In the genomic region with DNA sequence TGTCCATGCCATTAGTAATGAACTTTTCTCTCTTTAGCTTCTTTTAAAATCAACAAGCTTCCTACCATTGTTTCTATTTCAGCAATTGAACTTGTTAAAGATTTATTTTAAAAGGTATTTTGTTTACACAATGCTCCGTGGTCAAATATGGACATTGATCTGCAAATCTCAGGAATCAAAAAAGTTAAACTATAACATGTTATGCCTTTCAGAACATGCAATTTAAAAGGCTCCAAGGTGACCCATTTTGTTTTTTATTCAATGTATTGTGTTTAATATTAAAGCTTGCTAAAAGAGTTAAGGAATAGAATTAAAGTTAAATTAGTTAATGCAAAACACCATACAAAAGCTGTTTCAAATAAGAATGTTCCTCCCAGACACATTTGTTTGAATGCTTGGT, we compare ENCODE assay signal across 19 mouse cellular contexts. TPM values are rescaled to one million over a fixed set of nuclear protein-coding genes. Genes with fewer than 3 reads are reported as not detected.
A peak's percentile ranks its signal among the peaks of the same experiment; 100 is the strongest.
DNase-seq lines count a peak whose midpoint lies in the region; ATAC-seq and TF ChIP-seq lines count a peak whose summit lies in the region.
"Not testable (repeated sequence)": the region's sequence is repeated elsewhere in the genome, so short reads cannot be mapped to it uniquely, and the experiment has no call there.
"Had no signal": no experiment of that assay in that cellular context is flagged by ENCODE, and none has a peak within 500 bp of the region (broad histone marks: within the 10 kb centered on the region; RNA-seq: fewer than 3 reads in every experiment).

No protein-coding gene starts in this region.

- DNase-seq in kidney, adult 2 months, result peak; percentile 51
- DNase-seq in kidney, adult 9 months, result peak; percentile 38
- DNase-seq in liver, adult 2 months (ENCODE audit: extremely low read depth, low read depth, low spot score), result peak; percentile 73
- DNase-seq in liver, postnatal 0 days, result not testable (repeated sequence)

- 25% methylated on average over 1 of the region's 1 CpGs for whole genome bisulfite sequencing in kidney, adult 2 months
- 16% methylated on average over 1 of the region's 1 CpGs for WGBS in liver, adult 2 months
- 41% methylated on average over 1 of the region's 1 CpGs for WGBS in liver, embryonic 16.5 days (ENCODE audit: insufficient replicate concordance)
- WGBS in liver, postnatal 0 days (ENCODE audit: insufficient replicate concordance), result 22% methylated on average over 1 of the region's 1 CpGs

- H3K27ac ChIP-seq in kidney, adult 2 months (ENCODE audit: insufficient read depth, low read depth, low read length); liver, adult 2 months (replicated peaks; ENCODE audit: insufficient read depth, low read depth, low read length); liver, embryonic 16.5 days (ENCODE audit: low read length); liver, postnatal 0 days (ENCODE audit: low read depth): not testable (repeated sequence)

- not testable (repeated sequence) for TF ChIP-seq CTCF in kidney, adult 2 months (conservative IDR thresholded peaks at IDR 0.05; ENCODE audit: insufficient read depth, insufficient read length, low read depth, low read length); liver, adult 2 months (IDR thresholded peaks at IDR 0.05; ENCODE audit: low read depth, low read length); liver, postnatal 0 days (IDR thresholded peaks at IDR 0.05; ENCODE audit: low read depth)

- TF ChIP-seq EP300 in liver, postnatal 0 days (IDR thresholded peaks at IDR 0.05; ENCODE audit: low read depth), result not testable (repeated sequence)

- H3K9ac ChIP-seq in liver, adult 2 months (ENCODE audit: low read depth, low read length); liver, embryonic 16.5 days (ENCODE audit: low read depth, low read length); liver, postnatal 0 days (replicated peaks): not testable (repeated sequence)

- peak; percentile 45; the same call in 1 of the 2 replicates for ATAC-seq in liver, embryonic 16.5 days (ENCODE audit: low read depth)
- ATAC-seq in liver, postnatal 0 days, result 0 out of 2 replicates have a peak, but pooled peaks have one; percentile 41

- H3K4me3 ChIP-seq in kidney, adult 2 months (ENCODE audit: insufficient read depth, low read depth, low read length); liver, adult 2 months (ENCODE audit: insufficient read depth, low read depth, low read length); liver, embryonic 16.5 days (ENCODE audit: low read depth, low read length); liver, postnatal 0 days (ENCODE audit: low read depth, low read length): not testable (repeated sequence)

- TF ChIP-seq POLR2A in kidney, adult 2 months (IDR thresholded peaks at IDR 0.05; ENCODE audit: low read depth, low read length); liver, adult 2 months (IDR thresholded peaks at IDR 0.05; ENCODE audit: extremely low read depth, insufficient read depth, low read length): not testable (repeated sequence)

- not testable (repeated sequence) for H3K9me3 ChIP-seq in liver, embryonic 16.5 days (replicated peaks; ENCODE audit: control insufficient read depth, low read length); liver, postnatal 0 days (ENCODE audit: low read length)

- H3K36me3 ChIP-seq in kidney, adult 2 months (ENCODE audit: control insufficient read depth, insufficient read depth, low read length); liver, adult 2 months (ENCODE audit: control insufficient read depth, insufficient read depth, low read length); liver, embryonic 16.5 days (ENCODE audit: control insufficient read depth, insufficient read depth); liver, postnatal 0 days (replicated peaks; ENCODE audit: insufficient read depth, low read length): not testable (repeated sequence)

- not testable (repeated sequence) for H3K27me3 ChIP-seq in kidney, adult 2 months (replicated peaks; ENCODE audit: control insufficient read depth, insufficient read depth, low read length); liver, adult 2 months (ENCODE audit: control insufficient read depth, insufficient read depth, low read length); liver, embryonic 16.5 days (ENCODE audit: control insufficient read depth, insufficient read depth, low read depth, low read length); liver, postnatal 0 days (ENCODE audit: insufficient read depth, low read length)

- H3K79me2 ChIP-seq in liver, adult 2 months (ENCODE audit: control insufficient read depth, insufficient read depth, low read length), result not testable (repeated sequence)

- H3K4me1 ChIP-seq in kidney, adult 2 months (ENCODE audit: control insufficient read depth, insufficient read depth, low read length); liver, adult 2 months (ENCODE audit: control insufficient read depth, insufficient read depth, low read length); liver, embryonic 16.5 days (ENCODE audit: control insufficient read depth, low read depth, low read length); liver, postnatal 0 days (ENCODE audit: insufficient read depth): not testable (repeated sequence)

- H3K4me2 ChIP-seq in liver, embryonic 16.5 days (ENCODE audit: low read depth, low read length); liver, postnatal 0 days (ENCODE audit: low read depth, low read length): not testable (repeated sequence)

RNA-seq across cellular contexts. Expression of a gene that starts 0.7 kb away (rescaled TPM):
- polyA plus RNA-seq in kidney, adult 2 months (2012; rRNA removed), result 1.7 and 2.3 TPM in 2 replicates
- 16.2 and 25.1 TPM in 2 replicates for total RNA-seq in liver, adult 2 months (2014; rRNA removed)
- 22.3 and 23.2 TPM in 2 replicates for polyA plus RNA-seq in liver, adult 2 months (2012; rRNA removed)
- 0.57 TPM in 2 replicates for polyA plus RNA-seq in liver, embryonic 16.5 days (2015; fragmentation: Nextera tagmentation; extraction: Ambion mirVana)
- polyA plus RNA-seq in liver, postnatal 0 days (2015; fragmentation: Nextera tagmentation; extraction: Ambion mirVana), result 0.79 and 0.90 TPM in 2 replicates
- total RNA-seq: adrenal gland, adult 18-20 months; adrenal gland, adult 2 months; adrenal gland, adult 8-10 months; adrenal gland, postnatal 25 days; adrenal gland, postnatal 36 days; CH12.LX; ES-E14; G1E; MEL had no signal
- polyA plus RNA-seq: activated CD4-positive, CD25-positive, alpha-beta regulatory T cell, adult 4 months; brain, embryonic 14.5 days; C2C12; CD4-positive, CD25-positive, alpha-beta regulatory T cell, adult 4 months; G1E; Patski had no signal
